Mouse (Mus musculus) kidney, adult 2 months (tissue): ENCODE measurements around the gene Cdh15. TPM values are rescaled to one million over a fixed set of nuclear protein-coding genes. Genes with fewer than 3 reads are reported as not detected.
A peak's percentile ranks its signal among the peaks of the same experiment; 100 is the strongest.

Experiments used
- DNase-seq: peaks from one replicate; pipeline ENCODE4 v3.0.0; 2021
- H3K27ac ChIP-seq: fragments of 200-500 bp; 2 replicates; pipeline ENCODE4 v1.5.1; 2012; ENCODE audit warnings: low read depth, low read length, control low read depth, inconsistent platforms; ENCODE audit not compliant: insufficient read depth
- H3K27me3 ChIP-seq: fragments of 200-500 bp; replicated peaks from 2 replicates; pipeline ENCODE4 v1.6.1; 2012; ENCODE audit warnings: mild to moderate bottlenecking, moderate library complexity, low read length, inconsistent platforms; ENCODE audit not compliant: control insufficient read depth, insufficient read depth
- H3K36me3 ChIP-seq: fragments of 200-500 bp; 2 replicates; pipeline ENCODE4 v1.6.1; 2012; ENCODE audit warnings: mild to moderate bottlenecking, moderate library complexity, low read length, inconsistent platforms; ENCODE audit not compliant: control insufficient read depth, insufficient read depth
- H3K4me1 ChIP-seq: fragments of 200-500 bp; 2 replicates; pipeline ENCODE4 v1.6.1; 2011; ENCODE audit warnings: low read length; ENCODE audit not compliant: control insufficient read depth, insufficient read depth
- H3K4me3 ChIP-seq: fragments of 200-500 bp; 2 replicates; pipeline ENCODE4 v1.5.1; 2011; ENCODE audit warnings: mild to moderate bottlenecking, low read depth, low read length, control low read depth; ENCODE audit not compliant: insufficient read depth
- CTCF ChIP-seq: fragments of 200-500 bp; conservative IDR thresholded peaks from 2 replicates; pipeline ENCODE4 v1.5.1; 2011; ENCODE audit warnings: low read depth, mild to moderate bottlenecking, control low read depth, low read length, moderate library complexity, mixed read lengths; ENCODE audit not compliant: insufficient read depth, insufficient read length
- POLR2A ChIP-seq: fragments of 200-500 bp; IDR thresholded peaks from one replicate; pipeline ENCODE4 v1.6.1; 2011; ENCODE audit warnings: low read depth, low read length, control low read depth
- WGBS: fragments of 180-500 bp; shearing (Covaris S2); methylation state at CpG from one replicate; pipeline ENCODE4 v1.1.7; 2018; 5-methylcytosine and 5-hydroxymethylcytosine counted together
- polyA plus RNA-seq: library from polyadenylated mRNA; depleted of rRNA; stranded (reverse); fragments of >200 nt; gene quantifications from 2 replicates; pipeline ENCODE4 v1.2.3, GENCODE M21; 2012

Gene Cdh15
- polyA plus RNA-seq, 1 experiment, result 0.11 TPM

GRCm38 (mm10) chr8:122854388-122854787 is 6.6 kb downstream of the Cdh15 start:
- H3K27me3 ChIP-seq, result no peaks in the 10 kb centered on the region
- no peak for TF ChIP-seq POLR2A
- no peak for TF ChIP-seq CTCF
- H3K27ac ChIP-seq, result no peak overlapping the region
- no peak for DNase-seq
- H3K4me3 ChIP-seq, result no peak overlapping the region
- WGBS, result 81% methylated on average over 7 of the region's 7 CpGs
- no peaks in the 10 kb centered on the region for H3K4me1 ChIP-seq
- H3K36me3 ChIP-seq, result no peaks in the 10 kb centered on the region

GRCm38 (mm10) chr8:122855123-122855522 is 7.4 kb downstream of the Cdh15 start:
- WGBS, result 70% methylated on average over 4 of the region's 4 CpGs
- H3K27me3 ChIP-seq, result no peaks in the 10 kb centered on the region
- H3K4me3 ChIP-seq, result no peak overlapping the region
- no peaks in the 10 kb centered on the region for H3K4me1 ChIP-seq
- DNase-seq, result no peak
- no peaks in the 10 kb centered on the region for H3K36me3 ChIP-seq
- TF ChIP-seq CTCF (no peak), POLR2A (no peak)
- H3K27ac ChIP-seq, result no peak overlapping the region

- H3K4me1 ChIP-seq, result no peaks in the 10 kb centered on the region
- H3K27ac ChIP-seq, result no peak overlapping the region
- no peak for DNase-seq
- no peaks in the 10 kb centered on the region for H3K36me3 ChIP-seq
- no peak overlapping the region for H3K4me3 ChIP-seq
- no peaks in the 10 kb centered on the region for H3K27me3 ChIP-seq
- no peak for TF ChIP-seq CTCF
- WGBS, result 83% methylated on average over 8 of the region's 8 CpGs
These were observed 8.5 kb downstream of the Cdh15 start for GRCm38 (mm10) chr8:122856288-122856687.

- WGBS, result 48% methylated on average over 13 of the region's 13 CpGs
- H3K36me3 ChIP-seq, result no peaks in the 10 kb centered on the region
- H3K27ac ChIP-seq, result no peak overlapping the region
- TF ChIP-seq CTCF (no peak), POLR2A (no peak)
- no peaks in the 10 kb centered on the region for H3K4me1 ChIP-seq
- H3K4me3 ChIP-seq, result no peak overlapping the region
- H3K27me3 ChIP-seq, result no peaks in the 10 kb centered on the region
- no peak for DNase-seq
These were observed 12.1 kb downstream of the Cdh15 start for GRCm38 (mm10) chr8:122859843-122860242.

GRCm38 (mm10) chr8:122864719-122865129 is 17.0 kb downstream of the Cdh15 start:
- H3K4me1 ChIP-seq, result no peaks in the 10 kb centered on the region
- H3K4me3 ChIP-seq, result no peak overlapping the region
- no peaks in the 10 kb centered on the region for H3K36me3 ChIP-seq
- H3K27ac ChIP-seq, result no peak overlapping the region
- no peaks in the 10 kb centered on the region for H3K27me3 ChIP-seq
- TF ChIP-seq POLR2A (no peak), CTCF (no peak)
- no peak for DNase-seq
- 53% methylated on average over 26 of the region's 26 CpGs for WGBS

GRCm38 (mm10) chr8:122865441-122865840 is 17.7 kb downstream of the Cdh15 start:
- no peak for DNase-seq
- Histone ChIP-seq H3K36me3 (no peaks in the 10 kb centered on the region), H3K4me1 (no peaks in the 10 kb centered on the region), H3K27ac (no peak overlapping the region), H3K27me3 (no peaks in the 10 kb centered on the region), H3K4me3 (no peak overlapping the region)
- TF ChIP-seq POLR2A (no peak), CTCF (peak; percentile 46; the same call in 1 of the 2 replicates)
- WGBS, result 58% methylated on average over 10 of the region's 10 CpGs

GRCm38 (mm10) chr8:122866231-122866630 is 18.5 kb downstream of the Cdh15 start:
- Histone ChIP-seq H3K36me3 (no peaks in the 10 kb centered on the region), H3K4me3 (no peak overlapping the region), H3K4me1 (no peaks in the 10 kb centered on the region), H3K27me3 (no peaks in the 10 kb centered on the region), H3K27ac (no peak overlapping the region)
- no peak for DNase-seq
- TF ChIP-seq CTCF (no peak), POLR2A (no peak)
- 79% methylated on average over 8 of the region's 8 CpGs for WGBS

GRCm38 (mm10) chr8:122867982-122868381 is 20.2 kb downstream of the Cdh15 start:
- 84% methylated on average over 6 of the region's 6 CpGs for WGBS
- no peak for DNase-seq
- TF ChIP-seq POLR2A (no peak), CTCF (no peak)
- H3K4me3 ChIP-seq, result no peak overlapping the region
- H3K27me3 ChIP-seq, result no peaks in the 10 kb centered on the region
- no peaks in the 10 kb centered on the region for H3K4me1 ChIP-seq
- H3K27ac ChIP-seq, result no peak overlapping the region
- H3K36me3 ChIP-seq, result no peaks in the 10 kb centered on the region
